8 mouse cellular contexts compared by ENCODE assay signal in genomic region chr10:79926491-79927323, GRCm38 (mm10). TPM values are rescaled to one million over a fixed set of nuclear protein-coding genes. Genes with fewer than 3 reads are reported as not detected.
DNase-seq lines count a peak whose midpoint lies in the region; ATAC-seq and TF ChIP-seq lines count a peak whose summit lies in the region.

Gene Arid3a, plus strand, starts transcription at chr10:79927043.

- peaks cover 20% of the 10 kb centered on the region for H3K27me3 ChIP-seq in heart, embryonic 11.5 days (ENCODE audit: control insufficient read depth, insufficient read depth, low read length)
- peaks cover 19% of the 10 kb centered on the region for H3K27me3 ChIP-seq in kidney, embryonic 15.5 days

- TF ChIP-seq POLR2A in brain, embryonic 14.5 days (IDR thresholded peaks at IDR 0.05; ENCODE audit: borderline replicate concordance, extremely low read depth, insufficient read depth, insufficient read length, poor library complexity, severe bottlenecking), result 0 out of 2 replicates have a peak, but pooled peaks have one; percentile 4

- peak within 1 kb of the TSS; percentile 98 for H3K27ac ChIP-seq in heart, embryonic 11.5 days (ENCODE audit: low read depth, low read length)
- peak within 1 kb of the TSS; percentile 98 for H3K27ac ChIP-seq in kidney, embryonic 15.5 days

- H3K4me3 ChIP-seq in heart, embryonic 11.5 days (ENCODE audit: low read depth, low read length), result peak within 1 kb of the TSS; percentile 98
- H3K4me3 ChIP-seq in kidney, embryonic 15.5 days (replicated peaks), result peak within 1 kb of the TSS; percentile 100

- peak within 1 kb of the TSS; percentile 96 for H3K9ac ChIP-seq in heart, embryonic 11.5 days (ENCODE audit: low read depth, low read length)
- peak within 1 kb of the TSS; percentile 92 for H3K9ac ChIP-seq in kidney, embryonic 15.5 days

- no peak for TF ChIP-seq CTCF in brain, embryonic 14.5 days (IDR thresholded peaks at IDR 0.05; ENCODE audit: borderline replicate concordance, extremely low read depth, insufficient read depth, insufficient read length)

- WGBS in heart, embryonic 11.5 days (ENCODE audit: insufficient replicate concordance), result under 1% methylated on average over 63 of the region's 63 CpGs
- WGBS in kidney, embryonic 15.5 days, result under 1% methylated on average over 63 of the region's 63 CpGs

- DNase-seq in CD4-positive helper T cell, adult 2 months (ENCODE audit: low read depth, low spot score), result peak; percentile 98
- peak; percentile 96 for DNase-seq in brain, embryonic 14.5 days (ENCODE audit: low read depth)
- peak; percentile 89 for DNase-seq in liver
- DNase-seq in monocyte, adult 2 months (ENCODE audit: low read depth in 1 of 2, low spot score in 2 of 2), result peak; percentile 59 to 78
- peak; percentile 81 to 84 for DNase-seq in spleen, postnatal 14 days (ENCODE audit: low spot score in 2 of 2)

- H3K36me3 ChIP-seq in heart, embryonic 11.5 days (ENCODE audit: control insufficient read depth, insufficient read depth, low read length), result 0 out of 2 replicates have a peak, but pooled peaks cover 2% of the 10 kb centered on the region
- peaks cover 14% of the 10 kb centered on the region for H3K36me3 ChIP-seq in kidney, embryonic 15.5 days

- ATAC-seq in erythroblast, adult 5-6 weeks (replicated peaks; ENCODE audit: low FRiP score, poor library complexity, severe bottlenecking), result peak; percentile 53
- peak; percentile 81 for ATAC-seq in heart, embryonic 11.5 days (replicated peaks; ENCODE audit: insufficient number of reproducible peaks, low FRiP score, low TSS enrichment)
- ATAC-seq in kidney, embryonic 15.5 days (replicated peaks; ENCODE audit: low FRiP score), result peak; percentile 60

- peaks cover 30% of the 10 kb centered on the region for H3K4me1 ChIP-seq in heart, embryonic 11.5 days (ENCODE audit: control insufficient read depth, insufficient read depth, low read length)
- H3K4me1 ChIP-seq in kidney, embryonic 15.5 days, result peaks cover 61% of the 10 kb centered on the region

- no peaks in the 10 kb centered on the region for H3K9me3 ChIP-seq in heart, embryonic 11.5 days (replicated peaks; ENCODE audit: control insufficient read depth, low read length)
- H3K9me3 ChIP-seq in kidney, embryonic 15.5 days (replicated peaks), result no peaks in the 10 kb centered on the region

- peak within 1 kb of the TSS; percentile 90 for H3K4me2 ChIP-seq in heart, embryonic 11.5 days
- H3K4me2 ChIP-seq in kidney, embryonic 15.5 days, result peak within 1 kb of the TSS; percentile 90

RNA-seq across cellular contexts. Expression of gene Arid3a, which starts in this region (rescaled TPM):
- polyA plus RNA-seq in brain, embryonic 14.5 days (2012; rRNA removed), result 5.2 and 7.0 TPM in 2 replicates
- total RNA-seq in erythroblast, adult 5-6 weeks (2015; ENCODE audit: low replicate concordance), result 6.3 and 8.8 TPM in 2 replicates
- total RNA-seq in erythroblast, adult 5-6 weeks (2017; ENCODE audit: low replicate concordance), result 10.5 and 14.7 TPM in 2 replicates
- polyA plus RNA-seq in heart, embryonic 11.5 days (2014; fragmentation: Nextera tagmentation; extraction: Ambion mirVana), result 4.3 and 12.7 TPM in 2 replicates
- 7.3 and 7.4 TPM in 2 replicates for polyA plus RNA-seq in kidney, embryonic 15.5 days (2015; fragmentation: Nextera tagmentation; extraction: Ambion mirVana)

Comparison
In these comparisons a context has a peak if more than half of its experiments do, and no peak if none do; other contexts are left out.
1. Peak in every context shown above with its lines: DNase-seq, ATAC-seq, H3K4me3 ChIP-seq and H3K27ac ChIP-seq.